ENCODE assay signal across 24 mouse cellular contexts in genomic region chr9:68957793-68958192, GRCm38 (mm10).
"Had no signal": no experiment of that assay in that cellular context is flagged by ENCODE, and none has a peak within 500 bp of the region (broad histone marks: within the 10 kb centered on the region; RNA-seq: fewer than 3 reads in every experiment).

No protein-coding gene starts in this region.

- H3K27ac ChIP-seq: gastrocnemius, adult 2 months; heart, adult 2 months; heart, embryonic 13.5 days; heart, embryonic 15.5 days; hindbrain, embryonic 13.5 days; hindbrain, embryonic 15.5 days; hindbrain, postnatal 0 days; layer of hippocampus, adult 2 months; left cerebral cortex, adult 2 months; limb, embryonic 10.5 days; limb, embryonic 12.5 days had no signal

- H3K36me3 ChIP-seq: heart, embryonic 13.5 days; heart, embryonic 15.5 days; hindbrain, embryonic 13.5 days; hindbrain, embryonic 15.5 days; limb, embryonic 10.5 days; limb, embryonic 12.5 days had no signal

- DNase-seq: gastrocnemius, adult 2 months; gastrocnemius, postnatal 10 days; gastrocnemius, postnatal 25 days; heart, adult 11 months; heart, adult 2 months; heart, postnatal 14 days; heart, postnatal 36 days; kidney, adult 11 months; kidney, adult 8-10 months; kidney, postnatal 10 days; kidney, postnatal 25 days; kidney, postnatal 4 days; liver had no signal

- ATAC-seq: hindbrain, postnatal 0 days; intestine, embryonic 16.5 days had no signal

- H3K9ac ChIP-seq: heart, embryonic 13.5 days; heart, embryonic 15.5 days; hindbrain, embryonic 13.5 days; hindbrain, embryonic 15.5 days; limb, embryonic 12.5 days had no signal

- H3K4me3 ChIP-seq: gastrocnemius, adult 2 months; heart, adult 2 months; heart, embryonic 13.5 days; heart, embryonic 15.5 days; hindbrain, embryonic 13.5 days; hindbrain, embryonic 15.5 days; layer of hippocampus, adult 2 months; left cerebral cortex, adult 2 months; limb, embryonic 10.5 days; limb, embryonic 12.5 days had no signal

- H3K4me2 ChIP-seq: heart, embryonic 11.5 days; heart, embryonic 13.5 days; heart, embryonic 15.5 days; hindbrain, embryonic 13.5 days; hindbrain, embryonic 15.5 days; limb, embryonic 12.5 days had no signal

- H3K9me3 ChIP-seq: heart, embryonic 13.5 days; heart, embryonic 15.5 days; hindbrain, embryonic 13.5 days; hindbrain, embryonic 15.5 days; limb, embryonic 10.5 days; limb, embryonic 12.5 days had no signal

- H3K27me3 ChIP-seq: heart, embryonic 13.5 days; heart, embryonic 15.5 days had no signal
